Mouse (Mus musculus) Patski (cell line): Measurements from ENCODE around the gene Mgp. TPM values are rescaled to one million over a fixed set of nuclear protein-coding genes. Genes with fewer than 3 reads are reported as not detected.

Experiments used
- ATAC-seq: fragments of 100-300 bp; one replicate; pipeline ENCODE4 v1.8.0; 2021
- CTCF ChIA-PET: fragments of 350-600 bp; sonication (Branson Sonifier 250); formaldehyde crosslinking; loops from one replicate; lab custom pipeline; 2022; ENCODE audit warnings: inconsistent platforms; lab: Charles Lee
- POLR2A ChIA-PET: fragments of 350-600 bp; sonication (Branson Sonifier 250); formaldehyde crosslinking; loops from one replicate; lab custom pipeline; 2022; ENCODE audit warnings: antibody characterized with exemption, inconsistent platforms; lab: Charles Lee
- DNase-seq: peaks from one replicate; pipeline ENCODE4 v3.0.0-alpha.2; 2011; ENCODE audit warnings: low read depth, low spot score
- H3K27me3 ChIP-seq: fragments of 371-371 bp; one replicate; pipeline ENCODE4 v1.5.1; 2021
- CTCF ChIP-seq: fragments of 100-300 bp; IDR thresholded peaks from one replicate; pipeline ENCODE4 v1.5.1; 2021
- in situ Hi-C: fragments of 300-500 bp; cut with MboI; formaldehyde crosslinking; loops from 3 replicates; pipeline ENCODE4 v1.11.1; 2018; ENCODE audit warnings: low pct_unique_long_range_greater_than_20kb, mixed read lengths
- polyA plus RNA-seq: library from polyadenylated mRNA; unstranded; gene quantifications from one replicate; pipeline ENCODE4 v1.2.3, GENCODE M21; 2021

The Mgp gene
- polyA plus RNA-seq, 1 experiment from 2014 or later = 0.68 TPM

- no peaks in the 10 kb centered on the region for H3K27me3 ChIP-seq
- ChIA-PET CTCF (interaction anchor here (1.0 to 1.5 kb wide), 3 partner anchors 9 to 11 kb away, joined by 3 to 4 read pairs (median 4); partner anchors contain the start of gene Pde6h), POLR2A (no interaction called here)
- no peak for TF ChIP-seq CTCF
- no peak for DNase-seq
- in situ Hi-C loops = no loop called here
- no peak for ATAC-seq
Measured at GRCm38 (mm10) chr6:136913384-136914126, 37.9 kb upstream of the Mgp start.

GRCm38 (mm10) chr6:136912751-136913265 is 37.2 kb upstream of the Mgp start:
- TF ChIP-seq CTCF = no peak
- ATAC-seq (no peak), DNase-seq (no peak)
- in situ Hi-C loops = no loop called here
- ChIA-PET CTCF (no interaction called here), POLR2A (no interaction called here)
- H3K27me3 ChIP-seq = no peaks in the 10 kb centered on the region

GRCm38 (mm10) chr6:136910247-136910890 is 34.7 kb upstream of the Mgp start:
- TF ChIP-seq CTCF = no peak
- in situ Hi-C loops = no loop called here
- no peaks in the 10 kb centered on the region for H3K27me3 ChIP-seq
- DNase-seq (no peak), ATAC-seq (no peak)
- ChIA-PET CTCF (no interaction called here), POLR2A (interaction anchor here (0.6 kb wide), 1 partner anchor 359 kb away, joined by 4 read pairs; no protein-coding TSS in a partner anchor)

- TF ChIP-seq CTCF = no peak
- in situ Hi-C loops = no loop called here
- no peak for DNase-seq
- no peak for ATAC-seq
- POLR2A ChIA-PET = no interaction called here
- no peaks in the 10 kb centered on the region for H3K27me3 ChIP-seq
- CTCF ChIA-PET = interaction anchor here (1.0 to 1.2 kb wide), 2 partner anchors 30 to 484 kb away, joined by 3 read pairs; no protein-coding TSS in a partner anchor
Measured at GRCm38 (mm10) chr6:136906937-136907293, 31.3 kb upstream of the Mgp start.

GRCm38 (mm10) chr6:136906283-136906936 is 30.8 kb upstream of the Mgp start:
- POLR2A ChIA-PET = no interaction called here
- in situ Hi-C loops = no loop called here
- CTCF ChIA-PET = no interaction called here
- no peak for TF ChIP-seq CTCF
- DNase-seq (no peak), ATAC-seq (no peak)
- H3K27me3 ChIP-seq = no peaks in the 10 kb centered on the region

GRCm38 (mm10) chr6:136903885-136904470 is 28.4 kb upstream of the Mgp start:
- ChIA-PET POLR2A (no interaction called here), CTCF (interaction anchor here (0.9 to 1.7 kb wide), 3 partner anchors 10 to 55 kb away, joined by 3 to 7 read pairs (median 4); no protein-coding TSS in a partner anchor)
- in situ Hi-C loops = no loop called here
- ATAC-seq (no peak), DNase-seq (no peak)
- no peaks in the 10 kb centered on the region for H3K27me3 ChIP-seq
- no peak for TF ChIP-seq CTCF

GRCm38 (mm10) chr6:136902527-136902926 is 26.9 kb upstream of the Mgp start:
- no peak for TF ChIP-seq CTCF
- DNase-seq (no peak), ATAC-seq (no peak)
- ChIA-PET CTCF (interaction anchor here (1.3 to 1.7 kb wide), 2 partner anchors 11 to 19 kb away, joined by 4 to 7 read pairs; partner anchors contain the start of gene Erp27), POLR2A (no interaction called here)
- no peaks in the 10 kb centered on the region for H3K27me3 ChIP-seq
- in situ Hi-C loops = no loop called here

- DNase-seq (no peak), ATAC-seq (no peak)
- H3K27me3 ChIP-seq = no peaks in the 10 kb centered on the region
- TF ChIP-seq CTCF = no peak
- in situ Hi-C loops = no loop called here
- ChIA-PET POLR2A (no interaction called here), CTCF (interaction anchor here (0.8 to 1.7 kb wide), 5 partner anchors 10 to 69 kb away, joined by 3 to 7 read pairs (median 3); partner anchors contain the start of gene Erp27)
Measured at GRCm38 (mm10) chr6:136901010-136901409, 25.4 kb upstream of the Mgp start.

- H3K27me3 ChIP-seq = no peaks in the 10 kb centered on the region
- ChIA-PET POLR2A (no interaction called here), CTCF (interaction anchor here (0.7 to 1.3 kb wide), 5 partner anchors 10 to 69 kb away, joined by 3 read pairs; no protein-coding TSS in a partner anchor)
- DNase-seq = peak; percentile 72
- TF ChIP-seq CTCF = no peak
- ATAC-seq = peak; percentile 94
- in situ Hi-C loops = no loop called here
Measured at GRCm38 (mm10) chr6:136900369-136901009, 24.9 kb upstream of the Mgp start.
